Mouse (Mus musculus): ENCODE measurements around the gene Zfp553. TPM values are rescaled to one million over a fixed set of nuclear protein-coding genes. Genes with fewer than 3 reads are reported as not detected.

Zfp553 gene
- polyA plus RNA-seq, 1 experiment from 2014 or later = 31.9 TPM

GRCm38 (mm10) chr7:127214981-127215871 is 17.6 kb upstream of the Zfp553 start:
- 0 out of 2 replicates have a peak overlapping the region, but pooled peaks have one; percentile 8 for H3K4me3 ChIP-seq (replicated peaks; ENCODE audit: low read depth, low read length)
- H3K4me2 ChIP-seq (ENCODE audit: low read length) = peak overlapping the region; percentile 40
- H3K9me3 ChIP-seq (ENCODE audit: control insufficient read depth, low read length) = no peaks in the 10 kb centered on the region
- WGBS = 27% methylated on average over 33 of the region's 33 CpGs
- no peaks in the 10 kb centered on the region; the same call in 1 of the 2 replicates for H3K27me3 ChIP-seq (ENCODE audit: control insufficient read depth, insufficient read depth, low read length)
- H3K36me3 ChIP-seq (ENCODE audit: control insufficient read depth, insufficient read depth, low read length) = no peaks in the 10 kb centered on the region
- no peak for ATAC-seq (ENCODE audit: low FRiP score, low TSS enrichment)
- no peak overlapping the region for H3K27ac ChIP-seq (replicated peaks; ENCODE audit: low read depth, low read length)
- H3K9ac ChIP-seq (replicated peaks; ENCODE audit: low read length) = no peak overlapping the region
- H3K4me1 ChIP-seq (ENCODE audit: control insufficient read depth, insufficient read depth, low read length) = no peaks in the 10 kb centered on the region
- DNase-seq = peak; percentile 86

GRCm38 (mm10) chr7:127216307-127216706 is 16.6 kb upstream of the Zfp553 start:
- Histone ChIP-seq H3K4me2 (ENCODE audit: low read length) (no peak overlapping the region), H3K27me3 (ENCODE audit: control insufficient read depth, insufficient read depth, low read length) (no peaks in the 10 kb centered on the region; the same call in 1 of the 2 replicates), H3K4me3 (replicated peaks; ENCODE audit: low read depth, low read length) (no peak overlapping the region), H3K4me1 (ENCODE audit: control insufficient read depth, insufficient read depth, low read length) (no peaks in the 10 kb centered on the region), H3K27ac (replicated peaks; ENCODE audit: low read depth, low read length) (no peak overlapping the region), H3K9me3 (ENCODE audit: control insufficient read depth, low read length) (no peaks in the 10 kb centered on the region), H3K9ac (replicated peaks; ENCODE audit: low read length) (no peak overlapping the region), H3K36me3 (ENCODE audit: control insufficient read depth, insufficient read depth, low read length) (no peaks in the 10 kb centered on the region)
- ATAC-seq (ENCODE audit: low FRiP score, low TSS enrichment) = no peak
- no peak for DNase-seq
- WGBS = 93% methylated on average over 5 of the region's 5 CpGs

- no peaks in the 10 kb centered on the region for H3K36me3 ChIP-seq (ENCODE audit: control insufficient read depth, insufficient read depth, low read length)
- H3K4me3 ChIP-seq (replicated peaks; ENCODE audit: low read depth, low read length) = no peak overlapping the region
- no peaks in the 10 kb centered on the region for H3K4me1 ChIP-seq (ENCODE audit: control insufficient read depth, insufficient read depth, low read length)
- no peak for DNase-seq
- ATAC-seq (ENCODE audit: low FRiP score, low TSS enrichment) = no peak
- no peak overlapping the region for H3K9ac ChIP-seq (replicated peaks; ENCODE audit: low read length)
- H3K9me3 ChIP-seq (ENCODE audit: control insufficient read depth, low read length) = no peaks in the 10 kb centered on the region
- no peak overlapping the region for H3K27ac ChIP-seq (replicated peaks; ENCODE audit: low read depth, low read length)
- WGBS = 91% methylated on average over 6 of the region's 6 CpGs
- H3K4me2 ChIP-seq (ENCODE audit: low read length) = no peak overlapping the region
- no peaks in the 10 kb centered on the region; the same call in 1 of the 2 replicates for H3K27me3 ChIP-seq (ENCODE audit: control insufficient read depth, insufficient read depth, low read length)
Observed at GRCm38 (mm10) chr7:127217475-127217874, 15.4 kb upstream of the Zfp553 start.

- ATAC-seq (ENCODE audit: low FRiP score, low TSS enrichment) (no peak), DNase-seq (no peak)
- WGBS = 85% methylated on average over 10 of the region's 10 CpGs
- Histone ChIP-seq H3K9me3 (ENCODE audit: control insufficient read depth, low read length) (no peaks in the 10 kb centered on the region), H3K4me1 (ENCODE audit: control insufficient read depth, insufficient read depth, low read length) (no peaks in the 10 kb centered on the region), H3K9ac (replicated peaks; ENCODE audit: low read length) (no peak overlapping the region), H3K4me3 (replicated peaks; ENCODE audit: low read depth, low read length) (no peak overlapping the region), H3K27ac (replicated peaks; ENCODE audit: low read depth, low read length) (no peak overlapping the region), H3K27me3 (ENCODE audit: control insufficient read depth, insufficient read depth, low read length) (no peaks in the 10 kb centered on the region; the same call in 1 of the 2 replicates), H3K4me2 (ENCODE audit: low read length) (no peak overlapping the region), H3K36me3 (ENCODE audit: control insufficient read depth, insufficient read depth, low read length) (no peaks in the 10 kb centered on the region)
Observed at GRCm38 (mm10) chr7:127217901-127218642, 14.8 kb upstream of the Zfp553 start.

- no peak for ATAC-seq (ENCODE audit: low FRiP score, low TSS enrichment)
- H3K4me2 ChIP-seq (ENCODE audit: low read length) = no peak overlapping the region
- H3K9ac ChIP-seq (replicated peaks; ENCODE audit: low read length) = no peak overlapping the region
- H3K27me3 ChIP-seq (ENCODE audit: control insufficient read depth, insufficient read depth, low read length) = no peaks in the 10 kb centered on the region; the same call in 1 of the 2 replicates
- no peaks in the 10 kb centered on the region for H3K9me3 ChIP-seq (ENCODE audit: control insufficient read depth, low read length)
- H3K27ac ChIP-seq (replicated peaks; ENCODE audit: low read depth, low read length) = no peak overlapping the region
- no peak for DNase-seq
- H3K36me3 ChIP-seq (ENCODE audit: control insufficient read depth, insufficient read depth, low read length) = no peaks in the 10 kb centered on the region
- H3K4me3 ChIP-seq (replicated peaks; ENCODE audit: low read depth, low read length) = no peak overlapping the region
- no peaks in the 10 kb centered on the region for H3K4me1 ChIP-seq (ENCODE audit: control insufficient read depth, insufficient read depth, low read length)
- 94% methylated on average over 4 of the region's 4 CpGs for WGBS
Observed at GRCm38 (mm10) chr7:127218670-127219069, 14.2 kb upstream of the Zfp553 start.

GRCm38 (mm10) chr7:127220440-127220839 is 12.4 kb upstream of the Zfp553 start:
- ATAC-seq (ENCODE audit: low FRiP score, low TSS enrichment) (no peak), DNase-seq (no peak)
- Histone ChIP-seq H3K9ac (replicated peaks; ENCODE audit: low read length) (no peak overlapping the region), H3K36me3 (ENCODE audit: control insufficient read depth, insufficient read depth, low read length) (no peaks in the 10 kb centered on the region), H3K4me2 (ENCODE audit: low read length) (no peak overlapping the region), H3K9me3 (ENCODE audit: control insufficient read depth, low read length) (no peaks in the 10 kb centered on the region), H3K4me3 (replicated peaks; ENCODE audit: low read depth, low read length) (no peak overlapping the region), H3K4me1 (ENCODE audit: control insufficient read depth, insufficient read depth, low read length) (no peaks in the 10 kb centered on the region), H3K27me3 (ENCODE audit: control insufficient read depth, insufficient read depth, low read length) (no peaks in the 10 kb centered on the region), H3K27ac (replicated peaks; ENCODE audit: low read depth, low read length) (no peak overlapping the region)
- 88% methylated on average over 6 of the region's 6 CpGs for WGBS

GRCm38 (mm10) chr7:127223106-127223505 is 9.8 kb upstream of the Zfp553 start:
- Histone ChIP-seq H3K9me3 (ENCODE audit: control insufficient read depth, low read length) (no peaks in the 10 kb centered on the region), H3K4me3 (replicated peaks; ENCODE audit: low read depth, low read length) (no peak overlapping the region), H3K36me3 (ENCODE audit: control insufficient read depth, insufficient read depth, low read length) (no peaks in the 10 kb centered on the region), H3K27me3 (ENCODE audit: control insufficient read depth, insufficient read depth, low read length) (no peaks in the 10 kb centered on the region), H3K27ac (replicated peaks; ENCODE audit: low read depth, low read length) (no peak overlapping the region), H3K9ac (replicated peaks; ENCODE audit: low read length) (no peak overlapping the region), H3K4me1 (ENCODE audit: control insufficient read depth, insufficient read depth, low read length) (no peaks in the 10 kb centered on the region), H3K4me2 (ENCODE audit: low read length) (no peak overlapping the region)
- ATAC-seq (ENCODE audit: low FRiP score, low TSS enrichment) (no peak), DNase-seq (no peak)
- 99% methylated on average over 3 of the region's 3 CpGs for WGBS

GRCm38 (mm10) chr7:127223515-127224478 is 9.1 kb upstream of the Zfp553 start:
- no peak for ATAC-seq (ENCODE audit: low FRiP score, low TSS enrichment)
- no peak overlapping the region for H3K27ac ChIP-seq (replicated peaks; ENCODE audit: low read depth, low read length)
- H3K4me1 ChIP-seq (ENCODE audit: control insufficient read depth, insufficient read depth, low read length) = no peaks in the 10 kb centered on the region
- H3K4me2 ChIP-seq (ENCODE audit: low read length) = no peak overlapping the region
- no peak overlapping the region for H3K4me3 ChIP-seq (replicated peaks; ENCODE audit: low read depth, low read length)
- H3K9ac ChIP-seq (replicated peaks; ENCODE audit: low read length) = no peak overlapping the region
- no peaks in the 10 kb centered on the region for H3K9me3 ChIP-seq (ENCODE audit: control insufficient read depth, low read length)
- H3K27me3 ChIP-seq (ENCODE audit: control insufficient read depth, insufficient read depth, low read length) = no peaks in the 10 kb centered on the region
- no peaks in the 10 kb centered on the region for H3K36me3 ChIP-seq (ENCODE audit: control insufficient read depth, insufficient read depth, low read length)
- WGBS = 86% methylated on average over 6 of the region's 6 CpGs
- DNase-seq = no peak

Data from midbrain, embryonic 14.5 days (tissue).